Mouse (Mus musculus) cerebellum, adult 11 months (tissue): ENCODE measurements around the gene Tsen54.

Source experiments
- DNase-seq: peaks from one replicate; pipeline ENCODE4 v3.0.0; 2022

Gene Tsen54

DNA sequence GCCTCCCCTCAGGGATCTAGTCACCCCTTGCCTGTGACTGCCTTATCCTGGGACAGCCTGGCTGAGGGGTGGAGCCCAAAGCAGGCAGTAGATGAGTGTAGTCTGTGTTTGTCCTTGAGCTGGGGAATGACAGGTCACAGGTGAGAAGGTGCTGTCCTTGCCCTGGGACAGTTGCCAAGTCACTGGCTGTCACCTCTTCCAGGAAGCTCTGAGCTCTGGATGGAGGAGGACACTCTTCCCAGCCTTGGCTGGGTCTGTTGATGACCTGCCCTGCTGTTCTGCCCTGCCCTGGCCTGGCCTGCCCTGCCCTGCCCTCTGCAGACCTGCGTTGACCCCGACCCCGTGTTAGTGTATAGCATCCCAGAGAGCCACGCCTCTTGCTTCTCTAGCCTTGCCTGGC is 57.9 kb downstream of the Tsen54 start:
- no peak for DNase-seq
